Comparison of ENCODE assay signal across 8 mouse cellular contexts in the genomic region with DNA sequence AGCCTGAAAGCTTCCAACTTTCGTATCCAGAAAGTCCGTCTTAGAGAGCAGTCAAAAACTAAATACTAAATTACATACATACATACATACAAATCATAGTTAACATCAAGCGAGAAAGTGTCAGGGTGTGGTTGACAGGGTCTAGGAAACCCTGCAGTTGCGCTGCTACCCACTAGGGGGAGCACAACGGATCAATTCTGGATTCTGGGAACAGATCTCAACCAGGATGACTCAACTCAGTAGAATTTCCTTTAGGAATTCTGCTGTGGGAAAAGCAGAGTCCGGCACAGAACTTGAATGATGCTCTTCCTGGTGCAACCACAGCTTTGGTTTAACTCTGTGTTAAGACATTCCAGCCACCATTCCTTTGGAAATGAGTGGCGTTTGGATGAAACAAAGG. TPM values are rescaled to one million over a fixed set of nuclear protein-coding genes. Genes with fewer than 3 reads are reported as not detected.
DNase-seq lines count a peak whose midpoint lies in the region; ATAC-seq and TF ChIP-seq lines count a peak whose summit lies in the region.

No protein-coding gene starts in this region.

- H3K27ac ChIP-seq in neural tube, embryonic 15.5 days (replicated peaks), result no peak overlapping the region
- H3K27ac ChIP-seq in liver, postnatal 0 days (ENCODE audit: low read depth), result no peak overlapping the region

- no peak for ATAC-seq in neural tube, embryonic 15.5 days (ENCODE audit: low FRiP score)
- peak; percentile 33; the same call in 1 of the 2 replicates for ATAC-seq in common myeloid progenitor, adult 5-6 weeks (replicated peaks; ENCODE audit: low read depth, poor library complexity, severe bottlenecking)
- no peak; the same call in 1 of the 2 replicates for ATAC-seq in liver, postnatal 0 days
- no peak for ATAC-seq in erythroid progenitor cell, adult 5-6 weeks (replicated peaks; ENCODE audit: low FRiP score, poor library complexity, severe bottlenecking)

- 0 out of 2 replicates have a peak, but pooled peaks cover 4% of the 10 kb centered on the region for H3K27me3 ChIP-seq in neural tube, embryonic 15.5 days (replicated peaks)
- H3K27me3 ChIP-seq in liver, postnatal 0 days (ENCODE audit: insufficient read depth, low read length), result no peaks in the 10 kb centered on the region

- peak; percentile 86 for TF ChIP-seq CTCF in liver, postnatal 0 days (IDR thresholded peaks at IDR 0.05; ENCODE audit: low read depth)

- H3K4me1 ChIP-seq in neural tube, embryonic 15.5 days, result peaks cover 10% of the 10 kb centered on the region
- H3K4me1 ChIP-seq in liver, postnatal 0 days (ENCODE audit: insufficient read depth), result peaks cover 4% of the 10 kb centered on the region; the same call in 1 of the 2 replicates

- no peak overlapping the region for H3K4me2 ChIP-seq in neural tube, embryonic 15.5 days
- H3K4me2 ChIP-seq in liver, postnatal 0 days (ENCODE audit: low read depth, low read length), result peak overlapping the region; percentile 44

- H3K4me3 ChIP-seq in neural tube, embryonic 15.5 days (replicated peaks), result no peak overlapping the region
- no peak overlapping the region for H3K4me3 ChIP-seq in liver, postnatal 0 days (ENCODE audit: low read depth, low read length)

- no peaks in the 10 kb centered on the region for H3K36me3 ChIP-seq in neural tube, embryonic 15.5 days
- H3K36me3 ChIP-seq in liver, postnatal 0 days (replicated peaks; ENCODE audit: insufficient read depth, low read length), result peaks cover 11% of the 10 kb centered on the region; the same call in 1 of the 2 replicates

- peak; percentile 68 for DNase-seq in neural tube, embryonic 10.5 days (ENCODE audit: extremely low spot score, low spot score)
- peak; percentile 25 to 74 for DNase-seq in gastrocnemius, postnatal 4 days (ENCODE audit: low spot score in 2 of 2)
- DNase-seq in kidney, postnatal 10 days, result peak; percentile 79
- peak; percentile 53 for DNase-seq in liver, postnatal 0 days
- DNase-seq in right cerebral cortex, postnatal 25 days, result peak; percentile 56

- WGBS in neural tube, embryonic 15.5 days, result 45% methylated on average over 7 of the region's 7 CpGs
- 43% methylated on average over 7 of the region's 7 CpGs for WGBS in liver, postnatal 0 days (ENCODE audit: insufficient replicate concordance)

- H3K9me3 ChIP-seq in neural tube, embryonic 15.5 days (replicated peaks), result no peaks in the 10 kb centered on the region
- H3K9me3 ChIP-seq in liver, postnatal 0 days (ENCODE audit: low read length), result no peaks in the 10 kb centered on the region

- no peak overlapping the region for H3K9ac ChIP-seq in neural tube, embryonic 15.5 days (replicated peaks)
- H3K9ac ChIP-seq in liver, postnatal 0 days (replicated peaks), result no peak overlapping the region

- TF ChIP-seq EP300 in liver, postnatal 0 days (IDR thresholded peaks at IDR 0.05; ENCODE audit: low read depth), result no peak

RNA-seq across cellular contexts. Expression of a gene that starts 2.3 kb away (rescaled TPM):
- polyA plus RNA-seq in neural tube, embryonic 15.5 days (2015; fragmentation: Nextera tagmentation; extraction: Ambion mirVana), result 235 and 481 TPM in 2 replicates
- 45.4 and 46.0 TPM in 2 replicates for total RNA-seq in common myeloid progenitor, adult 5-6 weeks (2017)
- total RNA-seq in gastrocnemius, postnatal 4 days (2021), result 100 to 1,000 TPM; 310 to 333 TPM
- 330 and 336 TPM in 2 replicates for polyA plus RNA-seq in liver, postnatal 0 days (2015; fragmentation: Nextera tagmentation; extraction: Ambion mirVana)
- 477 and 485 TPM in 2 replicates for total RNA-seq in erythroid progenitor cell, adult 5-6 weeks (2015; ENCODE audit: low replicate concordance)
- total RNA-seq in erythroid progenitor cell, adult 5-6 weeks (2017; ENCODE audit: low replicate concordance), result 7.3 and 30.8 TPM in 2 replicates

RNA-seq across cellular contexts. Expression of a gene that starts 32.3 kb away (rescaled TPM):
- polyA plus RNA-seq in neural tube, embryonic 15.5 days (2015; fragmentation: Nextera tagmentation; extraction: Ambion mirVana), result 284 and 336 TPM in 2 replicates
- 282 and 405 TPM in 2 replicates for total RNA-seq in common myeloid progenitor, adult 5-6 weeks (2017)
- 100 to 1,000 TPM; 290 to 327 TPM for total RNA-seq in gastrocnemius, postnatal 4 days (2021)
- 75.4 and 82.0 TPM in 2 replicates for polyA plus RNA-seq in liver, postnatal 0 days (2015; fragmentation: Nextera tagmentation; extraction: Ambion mirVana)
- total RNA-seq in erythroid progenitor cell, adult 5-6 weeks (2015; ENCODE audit: low replicate concordance), result 41.1 and 59.5 TPM in 2 replicates
- total RNA-seq in erythroid progenitor cell, adult 5-6 weeks (2017; ENCODE audit: low replicate concordance), result 48.9 and 71.8 TPM in 2 replicates

RNA-seq across cellular contexts. Expression of a gene that starts 54.1 kb away (rescaled TPM):
- polyA plus RNA-seq in neural tube, embryonic 15.5 days (2015; fragmentation: Nextera tagmentation; extraction: Ambion mirVana), result not detected in 2 replicates
- not detected in 2 replicates for total RNA-seq in common myeloid progenitor, adult 5-6 weeks (2017)
- total RNA-seq in gastrocnemius, postnatal 4 days (2021), result not detected
- not detected in 2 replicates for polyA plus RNA-seq in liver, postnatal 0 days (2015; fragmentation: Nextera tagmentation; extraction: Ambion mirVana)
- not detected in 2 replicates for total RNA-seq in erythroid progenitor cell, adult 5-6 weeks (2015; ENCODE audit: low replicate concordance)
- total RNA-seq in erythroid progenitor cell, adult 5-6 weeks (2017; ENCODE audit: low replicate concordance), result not detected in 2 replicates
